Mouse (Mus musculus) forelimb bud, embryonic 11.5 days (tissue): Measurements from ENCODE around the gene Psmb8.

Experiments used
- DNase-seq: peaks from one replicate; pipeline ENCODE4 v3.0.0-alpha.2; 2012; ENCODE audit warnings: low read depth, low spot score

The Psmb8 gene

DNA sequence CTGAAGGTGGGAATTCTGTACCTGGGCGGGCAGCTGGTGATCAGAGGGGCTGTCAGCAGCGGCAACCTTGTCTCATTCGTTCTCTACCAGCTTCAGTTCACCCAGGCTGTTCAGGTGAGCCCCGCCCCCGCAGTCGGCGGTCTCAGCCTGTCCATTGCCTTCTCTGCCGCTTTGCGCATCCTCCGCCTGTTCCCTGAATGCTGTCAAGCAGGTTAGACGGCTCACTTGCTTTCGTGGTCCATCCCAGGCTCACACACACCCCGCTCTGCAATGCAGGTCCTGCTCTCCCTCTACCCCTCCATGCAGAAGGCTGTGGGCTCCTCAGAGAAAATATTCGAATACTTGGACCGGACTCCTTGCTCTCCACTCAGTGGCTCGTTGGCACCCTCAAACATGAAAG, 4.7 kb upstream of the Psmb8 start:
- DNase-seq = no peak

DNA sequence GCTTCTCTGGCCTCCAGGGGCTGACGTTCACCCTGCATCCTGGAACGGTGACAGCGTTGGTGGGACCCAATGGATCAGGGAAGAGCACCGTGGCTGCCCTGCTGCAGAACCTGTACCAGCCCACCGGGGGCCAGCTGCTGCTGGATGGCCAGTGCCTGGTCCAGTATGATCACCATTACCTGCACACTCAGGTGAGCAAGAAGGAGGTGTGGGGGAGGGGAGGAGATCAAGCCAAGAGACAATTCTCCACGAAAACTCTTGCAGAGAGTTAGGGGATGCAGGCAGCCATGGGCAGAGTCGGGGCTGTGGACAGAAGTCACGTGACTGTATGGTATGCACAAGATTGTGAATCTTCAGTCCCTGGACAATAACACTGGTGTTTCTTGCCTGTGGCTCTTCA, 4.1 kb upstream of the Psmb8 start:
- DNase-seq = no peak

DNA sequence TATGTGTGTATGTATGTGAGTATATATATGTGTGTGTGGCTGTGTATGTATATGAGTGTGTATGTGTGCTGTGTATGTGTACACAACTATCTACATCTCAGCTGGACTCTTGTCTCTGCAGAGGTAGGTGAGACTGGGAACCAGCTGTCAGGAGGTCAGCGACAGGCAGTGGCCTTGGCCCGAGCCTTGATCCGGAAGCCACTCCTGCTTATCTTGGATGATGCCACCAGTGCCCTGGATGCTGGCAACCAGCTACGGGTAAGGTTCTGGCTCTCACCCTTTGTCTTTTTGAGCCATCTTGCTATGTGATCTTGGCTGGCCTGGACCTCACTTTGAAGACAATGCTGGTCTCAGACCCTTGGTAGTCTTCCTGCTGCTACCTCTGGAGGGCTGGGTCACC, 2.8 kb upstream of the Psmb8 start:
- DNase-seq = no peak

DNA sequence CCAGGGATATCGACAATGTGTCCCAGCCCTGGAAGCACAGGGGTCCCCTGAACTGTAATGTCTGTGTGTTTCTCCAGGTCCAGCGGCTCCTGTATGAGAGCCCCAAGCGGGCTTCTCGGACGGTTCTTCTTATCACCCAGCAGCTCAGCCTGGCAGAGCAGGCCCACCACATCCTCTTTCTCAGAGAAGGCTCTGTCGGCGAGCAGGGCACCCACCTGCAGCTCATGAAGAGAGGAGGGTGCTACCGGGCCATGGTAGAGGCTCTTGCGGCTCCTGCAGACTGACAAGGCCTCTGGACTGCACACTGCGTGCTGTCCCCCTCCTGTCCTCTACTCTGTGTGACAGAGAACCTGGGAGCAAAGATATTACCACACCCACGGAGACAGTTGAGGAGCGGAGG, 1.0 kb upstream of the Psmb8 start:
- DNase-seq = no peak

DNA sequence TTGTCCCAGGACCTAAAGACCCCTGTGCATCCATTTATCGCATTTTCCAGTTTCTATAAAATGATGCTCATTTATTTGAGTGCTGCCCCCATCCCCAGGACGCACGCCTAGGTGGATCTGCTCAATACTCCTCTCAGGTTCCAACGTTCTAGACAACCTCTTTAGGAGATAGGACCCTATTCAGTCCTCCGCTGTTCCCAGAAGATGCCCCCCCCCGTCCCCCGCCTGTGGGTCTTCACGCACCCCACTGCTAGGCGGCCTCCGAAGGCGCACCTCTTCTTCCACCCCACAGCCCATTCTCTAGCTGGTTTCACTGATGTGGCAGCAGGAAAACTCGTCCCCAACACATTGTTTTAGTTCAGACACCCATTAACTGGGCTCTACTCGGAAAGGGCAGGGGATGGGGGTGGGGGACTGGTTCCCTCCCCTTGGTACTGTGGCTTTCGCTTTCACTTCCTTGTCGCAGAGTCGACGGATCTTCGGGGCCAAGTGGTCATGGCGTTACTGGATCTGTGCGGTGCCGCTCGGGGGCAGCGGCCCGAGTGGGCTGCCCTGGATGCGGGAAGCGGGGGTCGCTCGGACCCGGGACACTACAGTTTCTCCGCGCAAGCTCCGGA, 491 bp downstream of the Psmb8 start:
- no peak for DNase-seq

DNA sequence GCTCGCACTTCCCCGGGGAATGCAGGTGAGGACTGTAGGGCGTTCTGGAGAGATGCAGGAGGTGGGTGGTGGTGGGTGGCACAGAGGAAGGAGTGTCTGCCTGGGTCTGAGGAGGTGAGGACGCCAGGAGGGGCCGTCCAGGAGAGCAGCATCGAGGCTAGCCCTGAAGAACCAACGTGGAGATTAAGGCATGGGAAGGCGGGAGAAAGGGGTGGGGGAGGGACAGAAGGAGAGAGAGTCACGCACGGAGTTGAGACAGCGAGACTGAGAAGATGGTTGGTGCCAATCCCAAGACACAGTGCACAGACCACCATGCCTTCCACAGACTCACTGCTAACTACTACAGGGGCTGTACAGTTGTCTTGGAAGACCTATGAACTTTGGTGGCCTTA, 996 bp downstream of the Psmb8 start:
- no peak for DNase-seq

DNA sequence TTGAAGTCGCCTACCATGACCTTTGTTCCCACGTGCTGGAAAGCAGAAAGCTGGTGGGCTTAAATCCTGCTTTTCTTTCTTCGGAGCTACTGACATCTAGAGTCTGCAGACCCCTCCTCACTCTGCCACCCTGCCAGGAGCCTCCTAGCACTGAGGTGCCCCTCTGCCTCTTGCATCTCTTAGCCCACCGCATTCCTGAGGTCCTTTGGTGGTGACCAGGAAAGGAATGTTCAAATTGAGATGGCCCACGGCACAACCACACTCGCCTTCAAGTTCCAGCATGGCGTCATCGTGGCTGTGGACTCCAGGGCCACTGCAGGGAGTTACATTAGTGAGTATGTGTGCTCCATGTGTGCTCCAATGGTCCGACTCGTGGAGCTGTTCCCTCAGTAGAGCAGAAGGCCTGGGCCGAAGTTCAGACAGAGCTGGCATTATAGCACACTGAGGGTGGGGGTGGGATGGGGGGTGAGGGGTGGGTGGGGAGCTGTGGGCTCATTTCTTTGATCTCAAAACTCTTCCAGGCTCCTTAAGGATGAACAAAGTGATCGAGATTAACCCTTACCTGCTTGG, 1.6 kb downstream of the Psmb8 start:
- DNase-seq = no peak

DNA sequence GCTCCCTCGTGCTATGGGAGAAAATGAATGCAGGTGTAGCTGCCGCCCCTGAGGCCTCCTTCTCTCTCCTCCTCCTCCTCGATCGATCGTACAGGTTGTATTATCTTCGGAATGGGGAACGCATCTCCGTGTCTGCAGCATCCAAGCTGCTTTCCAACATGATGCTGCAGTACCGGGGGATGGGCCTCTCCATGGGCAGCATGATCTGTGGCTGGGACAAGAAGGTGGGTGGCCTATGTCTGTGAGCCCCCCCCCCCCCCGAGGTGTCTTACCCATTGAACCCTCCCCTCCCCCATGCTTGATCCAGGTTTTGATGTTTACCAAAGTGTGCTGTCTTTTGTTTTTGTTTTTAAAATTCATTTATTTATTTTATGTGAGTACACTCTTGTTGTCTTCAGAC, 2.5 kb downstream of the Psmb8 start:
- no peak for DNase-seq

DNA sequence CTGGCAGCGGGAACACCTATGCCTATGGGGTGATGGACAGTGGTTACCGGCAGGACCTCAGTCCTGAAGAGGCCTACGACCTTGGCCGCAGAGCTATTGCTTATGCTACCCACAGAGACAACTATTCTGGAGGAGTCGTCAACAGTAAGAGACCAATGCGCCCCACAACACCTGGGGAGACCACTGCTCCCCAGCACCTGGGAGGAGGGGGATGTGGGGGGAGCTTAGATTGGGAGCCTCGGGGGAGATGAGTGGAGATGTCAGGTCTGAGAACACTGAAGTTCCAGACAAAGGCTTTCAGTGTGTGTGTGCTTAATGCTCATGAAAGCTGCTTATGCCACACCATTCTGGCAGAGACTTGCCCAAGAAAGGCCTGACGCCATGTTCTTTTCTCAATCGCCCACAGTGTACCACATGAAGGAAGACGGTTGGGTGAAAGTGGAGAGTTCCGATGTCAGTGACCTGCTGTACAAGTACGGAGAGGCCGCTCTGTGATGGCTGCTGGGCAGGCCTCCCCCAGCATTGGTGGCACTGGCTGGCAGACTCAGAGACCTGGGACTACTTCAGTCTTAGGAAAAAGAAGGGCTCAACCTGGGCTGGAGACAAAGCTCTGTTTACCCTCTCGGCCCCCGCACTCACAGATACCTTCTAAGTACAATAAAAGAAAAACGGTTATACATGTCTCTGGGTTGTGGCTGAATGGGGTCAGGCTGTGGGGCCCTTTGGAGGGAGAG, 3.4 kb downstream of the Psmb8 start:
- no peak for DNase-seq

DNA sequence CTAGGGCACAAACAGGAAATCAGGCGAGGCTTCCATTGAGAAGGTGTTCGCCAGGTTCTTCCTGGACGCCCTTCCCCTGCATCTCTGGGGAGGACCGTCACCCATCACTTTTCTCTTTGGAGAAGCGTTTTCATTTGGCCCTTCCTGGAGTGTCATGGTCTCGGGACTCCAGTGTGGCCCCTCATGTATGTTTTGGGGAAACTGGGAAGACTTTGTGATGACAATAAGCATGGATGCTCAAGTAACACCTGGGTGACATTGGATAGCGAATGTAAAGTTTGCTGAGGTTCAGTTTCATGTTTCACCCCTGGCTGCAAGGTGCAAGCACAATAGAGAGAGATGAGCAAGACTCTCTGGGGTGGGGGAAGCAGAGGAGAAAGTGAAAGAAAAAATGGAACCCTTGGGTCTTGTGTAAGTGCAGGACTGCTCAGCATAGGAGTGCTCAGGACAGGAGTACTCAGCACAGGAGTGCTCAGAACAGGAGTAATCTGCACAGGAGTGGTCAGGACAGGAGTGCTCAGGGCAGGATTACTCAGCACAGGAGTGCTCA, 4.1 kb downstream of the Psmb8 start:
- DNase-seq = no peak

DNA sequence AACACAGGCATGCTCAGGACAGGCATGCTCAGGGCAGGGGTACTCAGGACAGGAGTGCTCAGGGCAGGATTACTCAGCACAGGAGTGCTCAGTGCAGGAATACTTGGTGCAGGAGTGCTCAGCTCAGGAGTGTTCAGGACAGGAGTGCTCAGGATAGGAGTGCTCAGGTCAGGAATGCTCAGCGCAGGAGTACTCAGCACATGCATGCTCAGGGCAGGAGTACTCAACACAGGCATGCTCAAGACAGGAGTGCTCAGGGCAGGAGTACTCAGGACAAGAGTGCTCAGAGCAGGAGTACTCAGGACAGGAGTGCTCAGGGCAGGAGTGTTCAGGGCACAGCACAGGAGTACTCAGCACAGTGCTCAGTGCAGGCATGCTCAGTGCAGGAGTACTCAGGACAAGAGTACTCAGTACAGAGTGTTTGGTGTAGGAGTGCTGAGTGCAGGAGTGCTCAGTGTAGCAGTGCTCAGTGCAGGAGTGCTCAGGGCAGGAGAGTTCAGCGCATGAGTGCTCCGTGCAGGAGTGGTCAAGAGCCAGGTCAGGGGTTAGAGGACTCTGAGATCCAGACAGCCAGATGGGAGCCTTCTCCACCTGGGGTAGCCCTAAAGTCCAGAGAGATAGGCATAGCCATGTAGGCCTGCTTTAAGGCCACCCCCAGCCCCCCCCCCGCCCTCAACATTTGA, 5.4 kb downstream of the Psmb8 start:
- no peak for DNase-seq

DNA sequence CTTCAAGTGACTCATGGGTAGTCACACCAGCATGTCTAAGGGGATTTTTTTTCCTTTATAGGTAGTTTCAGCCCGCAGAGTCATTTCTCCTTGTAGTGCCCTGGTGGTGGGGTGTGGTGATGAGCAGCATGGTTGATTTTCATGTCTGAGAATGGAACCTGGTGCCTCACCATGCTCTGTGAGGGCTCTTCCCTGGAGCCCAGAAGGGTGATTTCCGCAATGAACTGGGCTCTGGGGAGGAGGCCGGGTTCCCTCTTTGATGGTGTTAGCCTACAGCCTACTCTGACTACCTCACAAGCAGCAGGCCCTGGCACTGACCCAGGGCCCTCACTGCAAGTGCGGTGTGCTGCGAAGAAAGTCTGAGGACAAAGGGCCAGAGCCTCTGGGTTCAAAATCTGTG, 5.9 kb downstream of the Psmb8 start, which contains the start of gene Tap2:
Tap2 (plus strand) TSS at position 84 of the 400 bp plus-strand sequence.
- DNase-seq = no peak

DNA sequence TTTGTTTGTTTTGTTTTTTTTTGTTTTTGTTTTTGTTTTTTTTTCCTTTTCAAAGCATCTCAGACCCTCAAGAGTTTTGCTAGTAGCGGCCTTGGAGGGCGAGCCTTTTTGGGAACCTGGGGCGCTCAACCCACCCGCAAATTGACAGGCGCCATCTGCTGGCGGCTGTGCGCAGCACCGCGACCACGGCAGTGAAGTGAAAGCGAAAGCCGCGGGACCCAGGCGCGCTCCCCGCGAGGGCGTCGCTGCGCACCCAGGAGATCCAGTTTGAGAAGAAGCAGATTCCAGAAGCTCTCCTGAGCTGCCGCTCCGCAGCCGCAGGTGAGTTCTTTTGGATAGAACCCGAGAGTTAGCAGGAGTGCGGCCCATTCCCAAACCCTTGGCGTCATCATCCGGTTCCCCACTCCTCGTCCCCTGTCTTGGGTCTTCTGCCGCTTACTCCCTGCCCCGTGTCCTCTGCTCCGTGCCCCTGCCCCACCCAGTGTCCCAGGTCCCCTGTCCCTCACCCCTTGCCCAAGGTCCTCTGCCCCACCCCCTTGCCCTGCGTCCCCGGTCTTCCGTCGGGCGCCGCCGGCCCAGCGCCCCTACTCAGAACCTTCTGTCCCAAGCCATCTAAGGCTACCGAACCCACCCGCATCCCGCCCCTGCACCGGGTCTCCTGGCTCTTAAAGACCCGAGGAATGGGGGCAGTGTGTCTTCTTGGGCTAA, 6.9 kb downstream of the Psmb8 start:
- DNase-seq = peak; percentile 72

DNA sequence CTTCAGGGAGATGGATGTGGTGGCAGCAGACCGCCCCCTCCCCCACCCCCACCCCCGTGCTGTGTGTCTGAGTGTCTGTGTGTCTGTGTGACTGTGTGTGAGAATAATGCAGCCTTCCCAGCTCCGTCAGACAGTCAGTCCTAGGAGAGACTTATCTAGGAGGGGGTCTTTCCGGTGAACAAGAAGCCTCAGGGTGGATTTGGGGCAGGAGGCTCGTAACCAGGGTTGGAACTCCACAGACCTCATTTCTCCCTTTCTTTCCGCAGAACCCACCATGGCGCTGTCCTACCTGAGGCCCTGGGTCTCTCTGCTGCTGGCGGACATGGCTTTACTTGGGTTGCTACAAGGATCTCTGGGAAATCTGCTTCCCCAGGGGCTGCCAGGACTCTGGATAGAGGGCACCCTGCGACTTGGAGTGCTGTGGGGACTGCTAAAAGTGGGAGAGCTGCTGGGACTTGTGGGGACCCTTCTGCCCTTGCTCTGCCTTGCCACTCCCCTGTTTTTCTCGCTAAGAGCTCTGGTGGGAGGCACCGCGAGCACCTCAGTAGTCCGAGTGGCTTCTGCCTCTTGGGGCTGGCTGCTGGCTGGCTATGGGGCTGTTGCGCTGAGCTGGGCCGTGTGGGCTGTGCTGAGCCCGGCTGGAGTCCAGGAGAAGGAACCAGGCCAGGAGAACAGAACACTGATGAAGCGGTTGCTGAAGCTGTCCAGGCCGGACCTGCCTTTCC, 7.7 kb downstream of the Psmb8 start:
- DNase-seq = no peak

DNA sequence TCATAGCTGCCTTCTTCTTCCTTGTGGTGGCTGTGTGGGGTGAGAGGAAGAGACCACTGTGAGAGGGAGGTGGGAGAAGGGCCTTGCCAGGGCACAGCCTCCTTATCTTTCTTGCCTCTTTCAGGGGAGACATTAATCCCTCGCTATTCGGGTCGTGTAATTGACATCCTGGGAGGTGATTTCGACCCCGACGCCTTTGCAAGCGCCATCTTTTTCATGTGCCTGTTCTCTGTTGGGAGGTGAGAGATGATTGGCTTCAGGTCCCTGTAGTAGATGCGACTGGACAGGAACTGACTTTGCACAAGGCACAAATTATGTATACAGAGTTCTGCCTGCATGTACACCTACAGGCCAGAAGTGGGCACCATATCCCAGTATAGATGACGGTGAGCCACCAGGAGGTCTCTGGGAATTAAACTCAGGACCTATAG, 8.2 kb downstream of the Psmb8 start:
- no peak for DNase-seq

DNA sequence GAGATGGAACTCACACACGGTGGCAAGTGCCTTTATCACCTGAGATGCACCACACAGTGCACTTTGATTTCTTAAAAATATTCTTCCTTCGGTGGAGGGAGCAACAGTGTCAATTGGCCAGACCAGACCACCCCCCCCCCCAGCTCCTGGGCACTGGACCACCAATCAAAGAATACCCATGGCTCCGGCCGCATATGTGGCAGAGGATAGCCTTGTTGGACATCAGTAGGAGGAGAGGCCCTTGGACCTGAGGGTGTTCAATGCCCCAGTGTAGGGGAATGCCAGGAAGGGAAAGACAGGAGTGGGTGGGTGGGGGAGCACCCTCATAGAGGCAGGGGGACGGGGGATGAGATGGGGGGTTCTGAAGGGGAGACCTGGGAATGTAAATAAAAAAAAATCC, 9.2 kb downstream of the Psmb8 start:
- DNase-seq = no peak

DNA sequence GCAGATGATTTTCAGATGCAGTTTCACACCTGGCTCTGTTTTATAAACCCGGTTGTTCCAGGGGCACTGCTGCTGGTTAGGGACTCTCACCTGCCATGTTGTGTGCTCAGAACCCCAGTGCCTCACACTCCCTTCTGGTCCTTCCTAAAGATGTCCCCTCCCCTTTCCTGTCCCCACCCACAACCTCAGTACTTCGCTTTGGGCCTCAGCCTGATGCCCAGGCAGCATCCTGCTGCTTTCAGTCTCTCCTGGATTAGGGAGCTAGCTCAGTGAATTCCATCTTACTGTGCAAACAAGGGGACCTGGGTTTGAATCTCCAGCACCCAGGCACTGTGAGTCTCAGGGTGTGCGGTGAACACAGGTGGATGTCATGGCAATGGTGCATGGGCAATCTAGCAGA, 9.9 kb downstream of the Psmb8 start:
- DNase-seq = no peak

DNA sequence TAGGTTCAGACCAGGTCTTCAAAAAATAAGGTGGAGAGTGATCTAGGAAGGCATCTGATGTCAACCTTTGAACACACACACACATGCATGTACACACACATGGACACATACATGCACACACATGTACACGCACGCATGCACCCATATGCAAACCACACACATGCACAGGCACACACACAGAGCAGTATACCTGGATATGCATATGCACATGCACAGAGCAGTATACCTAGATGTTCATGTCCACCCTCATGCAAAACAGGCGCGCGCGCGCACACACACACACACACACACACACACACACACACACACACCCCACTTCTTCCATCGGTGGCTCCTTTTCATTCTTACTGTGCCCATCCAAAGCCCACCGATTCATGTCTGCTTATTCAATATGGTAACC, 10.3 kb downstream of the Psmb8 start:
- DNase-seq = no peak

DNA sequence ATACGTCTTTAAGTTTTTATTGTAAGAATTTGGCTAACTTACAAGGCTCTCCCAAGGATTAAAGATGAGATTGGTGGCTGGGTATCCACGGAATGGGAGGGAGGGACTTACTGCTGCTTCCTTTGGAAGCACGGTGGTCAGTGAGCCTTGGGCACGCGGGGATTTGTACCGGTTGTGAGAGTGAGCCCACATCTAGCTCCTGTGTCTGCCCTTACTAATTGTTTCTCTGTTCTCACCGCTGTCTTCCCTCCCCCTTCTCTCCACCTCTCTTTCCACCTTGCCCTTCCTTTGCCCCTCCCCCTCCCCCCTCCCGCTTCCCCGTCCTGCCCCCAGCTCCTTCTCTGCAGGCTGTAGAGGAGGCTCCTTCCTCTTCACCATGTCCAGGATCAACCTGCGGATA, 10.9 kb downstream of the Psmb8 start:
- DNase-seq = no peak

DNA sequence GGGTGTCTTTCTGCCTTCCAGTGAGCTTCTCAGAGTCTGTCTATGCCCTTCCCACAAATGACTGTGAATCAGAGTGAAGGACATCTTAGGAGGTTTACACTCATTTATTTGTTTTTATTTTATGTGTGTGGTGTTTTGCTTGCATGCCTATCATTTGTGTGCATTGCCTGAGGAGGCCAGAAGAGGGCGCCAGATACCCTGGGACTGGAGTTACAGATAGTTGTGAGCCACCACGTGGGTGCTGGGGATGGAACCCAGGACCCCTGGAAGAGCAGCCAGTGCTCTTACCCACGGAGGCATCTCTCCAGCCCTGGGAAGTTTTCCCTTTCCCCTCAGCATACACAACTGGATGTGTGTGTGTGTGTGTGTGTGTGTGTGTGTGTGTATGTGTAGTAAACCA, 12.2 kb downstream of the Psmb8 start:
- no peak for DNase-seq

DNA sequence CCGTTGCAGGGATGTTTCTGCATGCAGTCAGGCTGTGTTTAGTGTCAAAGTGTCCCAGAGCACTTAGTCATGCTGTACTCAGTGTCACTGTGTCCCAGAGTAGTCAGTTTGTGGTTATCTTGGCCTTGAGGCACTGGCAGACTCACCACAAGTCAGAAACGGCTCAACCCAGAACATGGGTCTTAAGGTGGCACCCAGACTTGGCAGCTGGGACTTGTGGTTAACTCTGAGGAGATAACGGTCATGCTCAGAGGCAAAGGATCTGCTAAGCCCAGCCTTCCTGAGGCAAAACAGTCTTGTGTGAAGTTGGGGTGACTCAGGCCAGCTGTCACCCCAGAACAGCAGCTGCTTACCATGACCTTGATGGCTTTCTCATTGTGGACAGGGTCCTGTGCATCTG, 13.1 kb downstream of the Psmb8 start:
- no peak for DNase-seq
